Mouse (Mus musculus) G1E (cell line): ENCODE data around the gene Yju2.

Source experiments
- CTCF ChIP-seq: IDR thresholded peaks from 2 replicates; pipeline ENCODE4 v1.5.1; 2012; ENCODE audit warnings: low read depth, low read length, inconsistent platforms, mixed read lengths
- GATA1 ChIP-seq: IDR thresholded peaks from 2 replicates; pipeline ENCODE4 v1.6.1; 2012; ENCODE audit warnings: borderline replicate concordance, low read length, inconsistent platforms, mixed read lengths
- GATA2 ChIP-seq: IDR thresholded peaks from 2 replicates; pipeline ENCODE4 v1.6.1; 2012; ENCODE audit warnings: low read depth, low read length, inconsistent platforms, borderline replicate concordance
- POLR2AphosphoS5 ChIP-seq: IDR thresholded peaks from 2 replicates; pipeline ENCODE4 v1.6.1; 2012; ENCODE audit warnings: low read depth, low read length, inconsistent platforms; ENCODE audit not compliant: insufficient replicate concordance

DNA sequence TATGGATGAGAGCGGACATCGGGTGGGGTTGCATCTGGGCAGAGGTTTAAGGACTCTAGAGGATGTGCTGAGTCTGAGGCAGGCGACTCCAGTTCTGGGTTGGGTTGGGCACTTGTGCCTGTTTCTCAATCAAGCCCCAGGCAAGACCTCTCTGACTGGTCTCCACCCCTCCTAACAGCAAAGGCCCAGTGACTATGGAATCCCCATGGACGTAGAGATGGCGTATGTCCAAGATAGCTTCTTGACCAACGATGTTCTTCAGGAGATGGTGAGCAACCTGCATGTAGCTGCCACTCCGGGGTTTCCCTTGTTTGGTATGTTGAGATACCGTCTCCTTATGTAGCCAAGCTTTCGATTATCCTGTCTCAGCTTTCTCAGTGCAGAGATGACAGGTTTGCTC is 56.4 kb downstream of the Yju2 start:
- no peak for TF ChIP-seq GATA2
- no peak for TF ChIP-seq CTCF
- no peak for TF ChIP-seq POLR2AphosphoS5
- TF ChIP-seq GATA1: no peak
